Mouse (Mus musculus) small intestine, adult 10 weeks (tissue): ENCODE results near the gene Gm21820. TPM values are rescaled to one million over a fixed set of nuclear protein-coding genes. Genes with fewer than 3 reads are reported as not detected.

Experiments used
- polyA plus RNA-seq: library from polyadenylated mRNA; stranded (reverse); fragments of 350-450 nt; fragmentation: Illumina TruSeq; extraction: RNeasy Lipid Tissue Mini Kit (QIAGEN cat#74804); gene quantifications from one replicate; pipeline ENCODE4 v1.2.3, GENCODE M21; 2014; ENCODE audit warnings: low replicate concordance

Gene Gm21820
- polyA plus RNA-seq, result not detected

GRCm38 (mm10) chrY:5249341-5249740 lies at the start of gene Gm21820:
Gene Gm21820, minus strand, starts transcription at chrY:5249441.

Other genes starting within 250 kb of the Gm21820 start
- gene Gm20918, start 205.5 kb downstream of the Gm21820 start, polyA plus RNA-seq, result not detected